Mouse (Mus musculus) E14TG2a.4 (cell line): ENCODE results near the gene Ntrk3.

Experiments used
- CTCF ChIP-seq: conservative IDR thresholded peaks from 2 replicates; pipeline ENCODE4 v1.5.1; 2014; ENCODE audit warnings: low read length
- NANOG ChIP-seq: IDR thresholded peaks from 2 replicates; pipeline ENCODE4 v1.6.1; 2014; ENCODE audit warnings: borderline replicate concordance, low read length, mixed read lengths
- POU5F1 ChIP-seq: IDR thresholded peaks from 2 replicates; pipeline ENCODE4 v1.6.1; 2014; ENCODE audit warnings: low read length, borderline replicate concordance

GRCm38 (mm10) chr7:78398377-78398776 lies 339.4 kb downstream of the Ntrk3 start:
- TF ChIP-seq CTCF (no peak), POU5F1 (no peak), NANOG (peak; percentile 66; the same call in 1 of the 2 replicates)
